Mouse (Mus musculus) heart, adult 10 weeks (tissue): ENCODE measurements around the gene Lefty2. TPM values are rescaled to one million over a fixed set of nuclear protein-coding genes. Genes with fewer than 3 reads are reported as not detected.

Source experiments
- polyA plus RNA-seq: library from polyadenylated mRNA; stranded (reverse); fragments of 350-450 nt; fragmentation: Illumina TruSeq; extraction: RNeasy Lipid Tissue Mini Kit (QIAGEN cat#74804); gene quantifications from one replicate; pipeline ENCODE4 v1.2.3, GENCODE M21; 2014; ENCODE audit warnings: low read depth, low replicate concordance

Lefty2 gene
- not detected for polyA plus RNA-seq

DNA sequence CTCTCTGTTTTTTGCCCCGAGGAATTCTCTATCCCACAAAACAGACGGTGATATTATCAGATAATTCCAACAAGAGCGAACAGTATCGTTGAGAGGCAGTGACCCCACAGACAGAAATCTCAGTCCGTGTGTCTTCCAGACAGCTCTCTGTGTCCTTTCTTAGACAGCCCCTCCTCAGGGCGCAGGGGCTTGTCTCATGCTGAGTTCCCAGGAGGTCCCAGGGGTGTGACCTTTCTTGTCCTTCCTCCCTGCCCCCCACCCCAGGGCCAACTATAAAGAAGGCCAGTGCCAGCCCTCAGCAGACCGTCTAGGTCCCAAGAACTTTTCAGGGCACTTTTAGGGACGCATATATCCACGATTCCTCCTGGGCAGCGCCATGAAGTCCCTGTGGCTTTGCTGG is at the start of gene Lefty2:
TSS of gene Lefty2 (plus strand) at position 301 of the 400 bp plus-strand sequence.

DNA sequence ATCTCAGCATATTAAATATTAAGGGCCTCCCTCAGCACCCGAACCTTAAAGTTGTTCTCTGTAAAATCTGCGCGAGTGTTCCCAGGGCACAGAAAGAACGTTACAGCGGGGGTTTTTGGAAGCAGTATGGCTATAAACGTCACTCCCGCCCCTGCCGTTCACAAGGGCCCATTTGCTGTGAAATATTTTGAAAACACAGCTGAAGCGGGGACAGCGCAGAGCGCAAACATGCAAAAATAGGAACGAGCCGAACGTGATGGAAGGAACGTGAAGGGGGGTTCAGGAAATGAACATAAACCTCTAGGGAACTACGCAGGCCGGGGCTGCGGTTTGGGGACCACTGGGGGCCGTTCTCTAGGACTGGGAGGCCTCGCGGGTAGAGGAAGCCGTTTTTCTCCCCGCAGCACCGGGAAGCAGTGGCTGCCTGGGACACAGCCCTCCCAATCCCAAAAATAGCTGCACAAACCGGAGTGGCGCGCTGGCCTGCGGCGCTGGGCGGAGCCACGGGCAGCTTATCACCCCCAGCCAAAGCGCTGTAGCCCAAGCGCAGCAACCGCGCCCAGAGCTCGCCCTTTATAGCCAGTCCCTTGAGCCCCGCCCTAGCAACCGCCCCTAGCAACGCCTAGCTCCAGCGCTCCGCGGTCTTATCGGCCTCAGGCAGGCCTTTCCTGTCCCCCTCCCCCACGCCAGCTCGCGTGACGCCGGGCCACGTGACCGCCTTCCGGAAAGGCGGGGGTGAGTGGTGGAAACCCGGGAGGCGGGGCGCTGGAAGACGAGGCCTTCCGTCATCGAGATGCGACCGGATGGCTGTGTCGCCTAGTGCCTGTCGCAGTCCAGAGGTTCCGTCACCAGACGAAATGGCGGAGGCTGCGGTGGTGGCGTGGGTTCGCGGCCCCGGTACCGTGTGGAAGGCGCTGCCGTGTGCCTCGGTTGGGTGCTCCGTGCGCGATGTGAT is 42.3 kb upstream of the Lefty2 start, which contains the start of gene Sde2:
TSS of gene Sde2 (plus strand) at position 812 of the 955 bp plus-strand sequence.

DNA sequence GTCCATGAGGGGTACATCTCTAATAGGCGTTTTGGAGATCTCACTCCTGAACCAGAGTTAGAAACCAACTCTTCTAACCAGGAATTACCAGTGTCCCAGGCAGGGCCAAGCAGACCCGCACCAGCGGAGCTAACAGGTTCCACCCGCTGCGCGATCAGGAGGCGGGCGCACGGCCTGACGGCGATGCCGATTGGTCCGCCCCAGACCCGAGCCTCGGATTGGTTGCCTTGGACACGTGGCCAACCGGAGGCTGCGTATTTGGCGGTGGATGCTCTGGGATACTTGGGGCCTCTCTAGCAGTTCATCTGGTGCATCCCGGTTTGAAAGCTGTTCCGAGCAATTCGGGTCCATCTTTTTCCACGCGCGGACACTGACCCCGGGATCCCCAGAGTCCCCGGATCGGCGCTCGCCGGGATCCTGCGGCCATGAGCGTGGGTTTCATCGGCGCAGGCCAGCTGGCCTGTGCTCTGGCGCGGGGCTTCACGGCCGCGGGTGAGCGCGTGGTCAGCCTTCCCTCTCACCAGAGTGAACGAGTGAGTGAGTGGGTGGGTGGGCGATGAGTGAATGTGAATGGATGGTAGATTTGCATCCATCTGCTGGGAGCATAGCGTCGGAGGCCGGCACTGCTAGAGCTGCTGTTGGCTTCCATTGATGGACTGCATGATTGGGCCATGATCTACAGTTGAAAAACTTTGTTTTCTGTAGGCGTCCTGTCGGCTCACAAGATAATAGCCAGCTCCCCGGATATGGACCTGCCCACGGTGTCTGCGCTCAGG is 11.3 kb downstream of the Lefty2 start, which contains the start of gene Pycr2:
TSS of gene Pycr2 (plus strand) at position 255 of the 776 bp plus-strand sequence.

DNA sequence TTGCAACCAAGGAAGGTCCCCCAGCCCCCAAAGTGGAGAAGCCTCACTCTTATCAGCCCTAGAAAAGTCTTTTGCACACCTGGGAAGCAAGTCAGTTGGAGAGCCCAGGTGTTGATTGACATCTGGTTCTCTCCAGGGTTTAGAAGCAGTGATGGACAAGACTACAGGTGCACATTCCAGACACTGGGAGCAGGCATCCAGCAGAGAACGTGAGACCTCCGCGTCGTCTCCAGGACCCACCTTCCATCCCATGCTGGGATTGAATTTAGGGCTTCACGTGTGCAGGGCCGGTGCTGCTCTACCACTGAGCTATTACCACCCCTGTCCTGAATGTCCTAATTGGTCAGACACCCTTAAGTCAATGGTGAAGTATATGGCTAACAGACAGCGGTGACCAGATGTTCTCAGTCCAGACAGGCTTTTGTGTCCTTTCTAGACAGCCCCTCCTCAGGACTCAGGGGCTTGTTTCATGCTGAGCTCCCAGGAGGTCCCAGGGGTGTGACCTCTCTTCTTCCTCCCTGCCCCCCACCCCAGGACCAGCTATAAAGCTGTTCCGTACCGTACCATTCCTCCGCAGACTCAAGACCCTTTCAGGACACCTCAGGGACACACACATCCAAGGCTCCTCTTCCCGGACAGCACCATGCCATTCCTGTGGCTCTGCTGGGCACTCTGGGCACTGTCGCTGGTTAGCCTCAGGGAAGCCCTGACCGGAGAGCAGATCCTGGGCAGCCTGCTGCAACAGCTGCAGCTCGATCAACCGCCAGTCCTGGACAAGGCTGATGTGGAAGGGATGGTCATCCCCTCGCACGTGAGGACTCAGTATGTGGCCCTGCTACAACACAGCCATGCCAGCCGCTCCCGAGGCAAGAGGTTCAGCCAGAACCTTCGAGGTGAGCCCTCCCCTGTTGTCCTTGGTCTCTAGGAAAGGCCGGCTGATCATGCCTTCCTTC is 41.8 kb downstream of the Lefty2 start, which contains the start of gene Lefty1:
TSS of gene Lefty1 (plus strand) at position 556 of the 953 bp plus-strand sequence.

DNA sequence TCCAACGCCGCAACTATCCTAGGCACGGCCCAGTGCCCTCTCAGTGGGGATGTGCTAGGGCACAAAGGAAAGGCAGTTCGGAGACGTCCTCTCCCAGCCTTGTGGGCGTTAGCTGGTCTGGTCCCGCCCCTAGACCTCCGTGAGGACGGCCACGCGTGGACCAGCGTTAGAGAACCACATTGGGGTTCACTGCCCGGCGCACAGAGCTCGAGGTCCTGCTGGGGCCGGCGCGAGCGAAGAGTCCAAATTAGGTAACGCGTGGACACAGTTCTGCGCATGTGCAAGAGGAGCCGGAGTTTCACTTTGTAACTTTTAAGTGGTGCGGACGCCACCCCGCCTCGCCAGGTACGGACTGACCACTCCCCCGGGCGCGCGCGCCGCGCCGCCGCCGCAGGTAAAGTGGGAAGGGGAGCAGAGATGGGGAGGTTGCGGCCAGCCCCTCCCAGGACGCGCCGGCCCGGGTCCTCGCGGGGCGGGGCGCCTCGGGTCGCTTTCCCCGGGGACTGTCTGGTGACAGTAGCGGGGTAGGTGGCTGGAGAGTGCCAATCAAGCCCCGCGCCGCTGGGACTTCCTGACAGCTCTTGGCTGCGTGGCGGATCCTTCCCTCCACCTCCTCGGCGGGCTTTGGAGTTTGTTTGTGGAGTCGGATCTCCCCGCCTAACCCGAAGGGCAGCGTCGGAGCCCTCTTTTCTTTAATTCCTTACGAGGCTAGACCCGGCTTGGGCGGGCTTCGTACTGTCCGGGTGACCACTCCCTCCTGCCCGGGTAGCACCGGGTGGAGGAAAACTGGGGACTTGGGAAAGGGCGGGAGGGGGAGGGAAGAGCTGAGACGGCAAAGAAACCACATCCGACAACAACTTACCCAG is 49.5 kb downstream of the Lefty2 start, which contains the start of gene Tmem63a:
TSS of gene Tmem63a (plus strand) at position 179 of the 866 bp plus-strand sequence.

Other genes with a start within 250 kb of the Lefty2 start
- gene Mixl1, start 196.1 kb upstream of the Lefty2 start, polyA plus RNA-seq: not detected
- gene Acbd3, start 167.1 kb upstream of the Lefty2 start, polyA plus RNA-seq: 22.1 TPM
- gene H3f3a, start 79.2 kb upstream of the Lefty2 start, polyA plus RNA-seq: 566 TPM
- 12.4 TPM for gene Sde2, start 42.0 kb upstream of the Lefty2 start, polyA plus RNA-seq
- gene Pycr2, start 11.2 kb downstream of the Lefty2 start, polyA plus RNA-seq: 15.7 TPM
- 2.2 TPM for gene Lefty1, start 41.9 kb downstream of the Lefty2 start, polyA plus RNA-seq
- 19.2 TPM for gene Tmem63a, start 49.2 kb downstream of the Lefty2 start, polyA plus RNA-seq
- gene Ephx1, start 127.8 kb downstream of the Lefty2 start, polyA plus RNA-seq: 55.2 TPM
- not detected for gene 9130409I23Rik, start 158.1 kb downstream of the Lefty2 start, polyA plus RNA-seq